Mouse (Mus musculus) erythroblast, embryonic 14.5 days (primary cell): ENCODE data around the gene Cdk17.

Experiments used
- GATA1 ChIP-seq: IDR thresholded peaks from 2 replicates; pipeline ENCODE4 v1.6.1; 2012; ENCODE audit warnings: low read length, inconsistent platforms, mixed read lengths
- TAL1 ChIP-seq: IDR thresholded peaks from 3 replicates; pipeline ENCODE4 v1.6.1; 2012; ENCODE audit warnings: low read length, inconsistent platforms, mixed read lengths

- no peak for TF ChIP-seq GATA1
- no peak for TF ChIP-seq TAL1
Observed at GRCm38 (mm10) chr10:93188440-93188999, 27.8 kb downstream of the Cdk17 start.
